Mouse (Mus musculus) kidney, adult 2 months (tissue): Measurements from ENCODE around the gene Nudt3. TPM values are rescaled to one million over a fixed set of nuclear protein-coding genes. Genes with fewer than 3 reads are reported as not detected.

ENCODE experiments used
- DNase-seq: peaks from one replicate; pipeline ENCODE4 v3.0.0; 2021
- H3K27ac ChIP-seq: fragments of 200-500 bp; 2 replicates; pipeline ENCODE4 v1.5.1; 2012; ENCODE audit warnings: low read depth, low read length, control low read depth, inconsistent platforms; ENCODE audit not compliant: insufficient read depth
- H3K27me3 ChIP-seq: fragments of 200-500 bp; replicated peaks from 2 replicates; pipeline ENCODE4 v1.6.1; 2012; ENCODE audit warnings: mild to moderate bottlenecking, moderate library complexity, low read length, inconsistent platforms; ENCODE audit not compliant: control insufficient read depth, insufficient read depth
- H3K36me3 ChIP-seq: fragments of 200-500 bp; 2 replicates; pipeline ENCODE4 v1.6.1; 2012; ENCODE audit warnings: mild to moderate bottlenecking, moderate library complexity, low read length, inconsistent platforms; ENCODE audit not compliant: control insufficient read depth, insufficient read depth
- H3K4me1 ChIP-seq: fragments of 200-500 bp; 2 replicates; pipeline ENCODE4 v1.6.1; 2011; ENCODE audit warnings: low read length; ENCODE audit not compliant: control insufficient read depth, insufficient read depth
- H3K4me3 ChIP-seq: fragments of 200-500 bp; 2 replicates; pipeline ENCODE4 v1.5.1; 2011; ENCODE audit warnings: mild to moderate bottlenecking, low read depth, low read length, control low read depth; ENCODE audit not compliant: insufficient read depth
- CTCF ChIP-seq: fragments of 200-500 bp; conservative IDR thresholded peaks from 2 replicates; pipeline ENCODE4 v1.5.1; 2011; ENCODE audit warnings: low read depth, mild to moderate bottlenecking, control low read depth, low read length, moderate library complexity, mixed read lengths; ENCODE audit not compliant: insufficient read depth, insufficient read length
- POLR2A ChIP-seq: fragments of 200-500 bp; IDR thresholded peaks from one replicate; pipeline ENCODE4 v1.6.1; 2011; ENCODE audit warnings: low read depth, low read length, control low read depth
- WGBS: fragments of 180-500 bp; shearing (Covaris S2); methylation state at CpG from one replicate; pipeline ENCODE4 v1.1.7; 2018; 5-methylcytosine and 5-hydroxymethylcytosine counted together
- polyA plus RNA-seq: library from polyadenylated mRNA; depleted of rRNA; stranded (reverse); fragments of >200 nt; gene quantifications from 2 replicates; pipeline ENCODE4 v1.2.3, GENCODE M21; 2012

Nudt3 gene
- polyA plus RNA-seq, 1 experiment = 69.9 TPM

DNA sequence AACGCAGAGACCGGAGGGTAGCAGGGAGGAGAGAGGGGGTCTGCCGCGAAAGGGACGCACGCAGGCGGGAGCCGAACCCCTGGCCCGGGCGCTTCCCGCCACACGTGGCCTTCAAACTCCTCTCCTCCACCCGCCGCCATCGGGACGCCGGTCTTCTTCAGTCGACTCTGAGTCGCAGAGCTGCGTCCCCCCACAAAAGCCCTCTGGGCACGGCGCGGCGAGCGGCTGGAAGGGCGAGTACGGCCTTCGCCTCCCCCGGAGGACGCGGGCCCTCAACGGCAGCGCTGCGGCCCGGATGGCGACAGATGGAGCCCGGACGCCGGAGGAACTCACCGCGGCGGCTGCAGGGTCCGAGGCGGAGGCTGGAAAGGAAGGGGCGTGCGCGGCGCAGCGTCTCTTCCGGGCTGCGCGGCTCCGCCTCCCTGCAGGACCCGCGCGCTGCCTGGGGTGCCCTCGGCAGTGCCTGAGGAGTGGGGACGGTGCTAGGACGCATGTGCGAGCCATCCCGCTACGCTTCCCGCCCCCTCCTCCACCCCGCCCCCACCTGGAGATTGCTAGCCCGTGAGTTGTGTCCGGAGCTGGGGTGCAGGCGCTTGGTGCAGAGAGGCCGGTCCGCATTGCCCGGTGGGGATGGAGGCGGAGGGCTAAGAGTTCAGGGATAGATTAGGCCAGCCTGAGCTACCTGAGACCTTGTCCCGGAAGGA, 11.7 kb upstream of the Nudt3 start, which contains the start of gene RPS10-NUDT3:
TSS of gene RPS10-NUDT3 (minus strand) at position 352 of the 704 bp plus-strand sequence.
- H3K27ac ChIP-seq = peak within 1 kb of the TSS; percentile 47
- TF ChIP-seq CTCF (no peak), POLR2A (peak; percentile 47)
- H3K4me1 ChIP-seq = 0 out of 2 replicates have a peak, but pooled peaks cover 6% of the 10 kb centered on the region
- peak; percentile 93 for DNase-seq
- H3K27me3 ChIP-seq = no peaks in the 10 kb centered on the region
- WGBS = under 1% methylated on average over 70 of the region's 72 CpGs
- no peaks in the 10 kb centered on the region for H3K36me3 ChIP-seq
- peak within 1 kb of the TSS; percentile 72 for H3K4me3 ChIP-seq

- peaks cover 6% of the 10 kb centered on the region; the same call in 1 of the 2 replicates for H3K4me1 ChIP-seq
- H3K27me3 ChIP-seq = no peaks in the 10 kb centered on the region
- TF ChIP-seq POLR2A = no peak
- TF ChIP-seq CTCF = peak; percentile 96
- H3K36me3 ChIP-seq = no peaks in the 10 kb centered on the region
- DNase-seq = peak; percentile 89
- no peak overlapping the region for H3K27ac ChIP-seq
- no peak overlapping the region for H3K4me3 ChIP-seq
- WGBS = 77% methylated on average over 2 of the region's 2 CpGs
Observed at GRCm38 (mm10) chr17:27629249-27630020, 6.1 kb upstream of the Nudt3 start.

- 86% methylated on average over 8 of the region's 8 CpGs for WGBS
- H3K27me3 ChIP-seq = no peaks in the 10 kb centered on the region
- TF ChIP-seq POLR2A = no peak
- TF ChIP-seq CTCF = no peak
- no peaks in the 10 kb centered on the region for H3K36me3 ChIP-seq
- H3K27ac ChIP-seq = no peak overlapping the region
- H3K4me1 ChIP-seq = peaks cover 8% of the 10 kb centered on the region
- no peak for DNase-seq
- no peak overlapping the region for H3K4me3 ChIP-seq
Observed at GRCm38 (mm10) chr17:27628376-27628775, 5.1 kb upstream of the Nudt3 start.

DNA sequence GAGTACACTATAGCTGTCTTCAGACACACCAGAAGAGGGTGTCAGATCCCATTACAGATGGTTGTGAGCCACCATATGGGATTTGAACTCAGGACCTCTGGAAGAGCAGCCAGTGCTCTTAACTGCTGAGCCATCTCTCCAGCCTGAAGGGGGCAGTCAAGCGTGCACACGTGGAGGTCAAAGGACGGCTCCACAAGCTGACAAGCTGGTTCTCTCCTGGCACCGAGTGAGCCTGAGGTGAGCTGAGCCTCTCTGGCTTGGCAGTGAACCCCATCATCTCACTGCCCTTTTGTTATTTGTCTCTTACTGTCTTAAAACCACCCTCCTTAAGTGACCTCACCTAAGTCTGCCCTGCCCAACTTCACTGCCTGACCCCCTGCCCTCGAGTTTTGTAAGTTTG, 4.2 kb upstream of the Nudt3 start:
- Histone ChIP-seq H3K36me3 (no peaks in the 10 kb centered on the region), H3K4me3 (no peak overlapping the region), H3K4me1 (peaks cover 7% of the 10 kb centered on the region), H3K27ac (peak overlapping the region; percentile 22; the same call in 1 of the 2 replicates), H3K27me3 (no peaks in the 10 kb centered on the region)
- peak; percentile 88 for DNase-seq
- TF ChIP-seq CTCF (peak; percentile 46), POLR2A (no peak)
- WGBS = 26% methylated on average over 5 of the region's 5 CpGs

DNA sequence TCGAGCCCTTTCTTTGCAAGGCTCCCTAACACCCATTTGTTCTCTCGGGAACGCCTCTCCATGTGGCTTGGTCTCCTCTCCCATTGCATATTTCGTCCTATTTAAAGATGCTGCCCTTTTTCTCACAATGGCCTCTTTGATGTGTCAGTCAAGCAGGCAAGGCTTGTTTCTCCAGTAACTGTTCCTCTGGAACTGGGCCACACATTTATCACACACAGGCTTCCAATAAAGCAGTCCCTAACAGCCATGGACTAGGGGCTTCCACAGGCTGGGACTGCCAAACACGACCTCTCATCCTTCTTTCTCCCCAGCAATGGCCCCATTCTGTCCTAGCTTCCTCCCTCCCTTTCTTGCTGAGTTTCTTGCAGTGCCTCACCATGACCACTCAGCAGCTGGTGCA, 3.4 kb upstream of the Nudt3 start:
- 66% methylated on average over 5 of the region's 5 CpGs for WGBS
- H3K4me3 ChIP-seq = no peak overlapping the region
- TF ChIP-seq CTCF (no peak), POLR2A (no peak)
- no peak overlapping the region for H3K27ac ChIP-seq
- no peaks in the 10 kb centered on the region for H3K27me3 ChIP-seq
- no peaks in the 10 kb centered on the region for H3K36me3 ChIP-seq
- DNase-seq = no peak
- H3K4me1 ChIP-seq = peaks cover 12% of the 10 kb centered on the region

GRCm38 (mm10) chr17:27625455-27626251, 2.4 kb upstream of the Nudt3 start:
- peak; percentile 25 for DNase-seq
- H3K4me3 ChIP-seq = no peak overlapping the region
- peaks cover 17% of the 10 kb centered on the region for H3K4me1 ChIP-seq
- TF ChIP-seq POLR2A (no peak), CTCF (no peak)
- WGBS = 76% methylated on average over 7 of the region's 7 CpGs
- H3K27ac ChIP-seq = no peak overlapping the region
- no peaks in the 10 kb centered on the region for H3K36me3 ChIP-seq
- no peaks in the 10 kb centered on the region for H3K27me3 ChIP-seq
